In the genomic region with DNA sequence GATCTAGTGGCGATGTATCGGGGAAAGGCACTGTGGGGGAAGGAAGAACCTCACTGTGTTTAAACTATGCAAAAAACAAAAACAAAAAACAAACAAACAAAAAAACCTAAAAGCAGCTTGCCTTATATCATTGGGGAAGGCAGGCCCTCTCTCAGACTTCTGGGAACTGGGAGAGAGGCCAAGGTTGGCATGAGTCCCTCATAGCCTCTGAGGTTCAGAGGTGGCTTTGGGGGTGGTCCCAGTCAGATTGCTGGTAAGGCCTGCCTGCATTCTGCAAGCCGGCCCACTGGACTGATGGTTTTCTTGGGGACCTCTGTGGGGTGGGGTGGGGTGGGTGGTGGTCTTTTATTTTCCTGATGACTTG, we compare ENCODE assay signal across 10 mouse cellular contexts. TPM values are rescaled to one million over a fixed set of nuclear protein-coding genes. Genes with fewer than 3 reads are reported as not detected.
DNase-seq lines count a peak whose midpoint lies in the region; ATAC-seq and TF ChIP-seq lines count a peak whose summit lies in the region.
"Had no signal": no experiment of that assay in that cellular context is flagged by ENCODE, and none has a peak within 500 bp of the region (broad histone marks: within the 10 kb centered on the region; RNA-seq: fewer than 3 reads in every experiment).

No protein-coding gene starts in this region.

- intact Hi-C loops in left cerebral cortex, postnatal 10 days (cut with DNase I): no loop called here

- 44% methylated on average over 3 of the region's 3 CpGs for WGBS in heart, embryonic 15.5 days
- WGBS in forebrain, embryonic 14.5 days: 50% methylated on average over 3 of the region's 3 CpGs
- 20% methylated on average over 3 of the region's 3 CpGs for WGBS in liver, embryonic 14.5 days (ENCODE audit: insufficient replicate concordance)

- H3K27me3 ChIP-seq in heart, embryonic 15.5 days: no peaks in the 10 kb centered on the region
- no peaks in the 10 kb centered on the region for H3K27me3 ChIP-seq in G1E (ENCODE audit: insufficient read depth, low read length)
- no peaks in the 10 kb centered on the region for H3K27me3 ChIP-seq in forebrain, embryonic 14.5 days (replicated peaks; ENCODE audit: control insufficient read depth, insufficient read depth, low read length)
- no peaks in the 10 kb centered on the region for H3K27me3 ChIP-seq in liver, embryonic 14.5 days (ENCODE audit: control insufficient read depth, insufficient read depth, low read length)

- no peaks in the 10 kb centered on the region for H3K9me3 ChIP-seq in heart, embryonic 15.5 days (replicated peaks)
- H3K9me3 ChIP-seq in G1E (replicated peaks): peaks cover 19% of the 10 kb centered on the region
- H3K9me3 ChIP-seq in forebrain, embryonic 14.5 days (replicated peaks; ENCODE audit: control insufficient read depth, low read length): no peaks in the 10 kb centered on the region; the same call in 1 of the 2 replicates
- no peaks in the 10 kb centered on the region for H3K9me3 ChIP-seq in liver, embryonic 14.5 days (ENCODE audit: control insufficient read depth, low read length)

- peak overlapping the region; percentile 31; the same call in 1 of the 2 replicates for H3K9ac ChIP-seq in heart, embryonic 15.5 days
- H3K9ac ChIP-seq in forebrain, embryonic 14.5 days (ENCODE audit: low read length): peak overlapping the region; percentile 69; the same call in 1 of the 2 replicates
- peak overlapping the region; percentile 77 for H3K9ac ChIP-seq in liver, embryonic 14.5 days (replicated peaks)

- ATAC-seq in heart, embryonic 15.5 days (replicated peaks; ENCODE audit: insufficient number of reproducible peaks, insufficient read depth, low FRiP score, low read depth): no peak
- no peak for ATAC-seq in G1E (ENCODE audit: extremely low read depth, insufficient number of reproducible peaks, low FRiP score, poor library complexity, severe bottlenecking)
- ATAC-seq in forebrain, embryonic 14.5 days: 0 out of 2 replicates have a peak, but pooled peaks have one; percentile 6
- ATAC-seq in liver, embryonic 14.5 days (ENCODE audit: insufficient read depth): no peak

- H3K4me1 ChIP-seq in heart, embryonic 15.5 days (replicated peaks): peaks cover 7% of the 10 kb centered on the region
- H3K4me1 ChIP-seq in G1E (ENCODE audit: insufficient read depth, low read depth, low read length): peaks cover 41% of the 10 kb centered on the region
- H3K4me1 ChIP-seq in forebrain, embryonic 14.5 days (ENCODE audit: control insufficient read depth, insufficient read depth, low read length): peaks cover 5% of the 10 kb centered on the region; the same call in 1 of the 2 replicates
- peaks cover 4 to 6% of the 10 kb centered on the region in 2 experiments; a peak in 2 of 4 replicates for H3K4me1 ChIP-seq in liver, embryonic 14.5 days (replicated peaks; ENCODE audit: control insufficient read depth in 2 of 2, insufficient read depth in 2 of 2, low read length in 1 of 2)

- peak overlapping the region; percentile 75; the same call in 1 of the 2 replicates for H3K27ac ChIP-seq in heart, embryonic 15.5 days
- H3K27ac ChIP-seq in forebrain, embryonic 14.5 days (ENCODE audit: low read depth, low read length): 0 out of 2 replicates have a peak overlapping the region, but pooled peaks have one; percentile 46
- H3K27ac ChIP-seq in liver, embryonic 14.5 days: peak overlapping the region; percentile 52

- DNase-seq in heart, postnatal 4 days: no peak
- no peak for DNase-seq in G1E (ENCODE audit: low spot score)
- DNase-seq in forebrain, embryonic 14.5 days (ENCODE audit: low spot score): no peak
- no peak for DNase-seq in liver, embryonic 14.5 days (ENCODE audit: low read depth in 3 of 3, low spot score in 3 of 3)
- no peak for DNase-seq in spleen, postnatal 4 days (ENCODE audit: low spot score in 2 of 2)
- DNase-seq in adrenal gland, adult 8-10 months: no peak
- no peak for DNase-seq in left cerebral cortex, postnatal 10 days (ENCODE audit: extremely low spot score in 1 of 2, low spot score in 2 of 2)
- DNase-seq: cerebellum, adult 2 months had no signal

- H3K36me3 ChIP-seq in heart, embryonic 15.5 days: peaks cover 24% of the 10 kb centered on the region
- H3K36me3 ChIP-seq in G1E (replicated peaks): peaks cover 9% of the 10 kb centered on the region
- H3K36me3 ChIP-seq in forebrain, embryonic 14.5 days (ENCODE audit: control insufficient read depth, insufficient read depth, low read length): 0 out of 2 replicates have a peak, but pooled peaks cover 11% of the 10 kb centered on the region
- no peaks in the 10 kb centered on the region; the same call in 1 of the 2 replicates for H3K36me3 ChIP-seq in liver, embryonic 14.5 days (replicated peaks; ENCODE audit: control insufficient read depth, insufficient read depth, low read depth)

- H3K4me2 ChIP-seq in heart, embryonic 15.5 days: peak overlapping the region; percentile 62
- peak overlapping the region; percentile 72 for H3K4me2 ChIP-seq in forebrain, embryonic 14.5 days (ENCODE audit: low read length)
- peak overlapping the region; percentile 85 for H3K4me2 ChIP-seq in liver, embryonic 14.5 days (ENCODE audit: low read depth)

- no peak for TF ChIP-seq CTCF in G1E (IDR thresholded peaks at IDR 0.05; ENCODE audit: low read depth, low read length)
- TF ChIP-seq CTCF in liver, embryonic 14.5 days (IDR thresholded peaks at IDR 0.05; ENCODE audit: low read depth): no peak

- H3K4me3 ChIP-seq in heart, embryonic 15.5 days: peak overlapping the region; percentile 55
- peak overlapping the region; percentile 75 for H3K4me3 ChIP-seq in G1E (ENCODE audit: low read depth, low read length)
- peak overlapping the region; percentile 42 for H3K4me3 ChIP-seq in forebrain, embryonic 14.5 days (ENCODE audit: low read depth, low read length)
- H3K4me3 ChIP-seq in liver, embryonic 14.5 days (ENCODE audit: insufficient read depth in 1 of 2, low read depth in 2 of 2, low read length in 2 of 2): peak overlapping the region; percentile 69 to 83; a peak in 3 of 4 replicates

- no peak for TF ChIP-seq EP300 in liver, embryonic 14.5 days (IDR thresholded peaks at IDR 0.05; ENCODE audit: low read depth)

RNA-seq across cellular contexts. Expression of a gene that starts 5.7 kb away (rescaled TPM):
- 25.2 and 33.2 TPM in 2 replicates for polyA plus RNA-seq in heart, embryonic 15.5 days (2015; fragmentation: Nextera tagmentation; extraction: Ambion mirVana)
- total RNA-seq in heart, postnatal 4 days (2021): 10 to 100 TPM; 15.1 to 15.4 TPM
- total RNA-seq in G1E (2014; fragmentation: Nextera tagmentation): 17.7 and 22.3 TPM in 2 replicates
- 13.3 and 16.0 TPM in 2 replicates for total RNA-seq in G1E (2017)
- 44.1 and 54.5 TPM in 2 replicates for polyA plus RNA-seq in G1E (2012)
- polyA plus RNA-seq in forebrain, embryonic 14.5 days (2014; fragmentation: Nextera tagmentation; extraction: Ambion mirVana): 18.6 and 21.6 TPM in 2 replicates
- 31.1 and 31.6 TPM in 2 replicates for polyA plus RNA-seq in liver, embryonic 14.5 days (2012; rRNA removed)
- polyA plus RNA-seq in liver, embryonic 14.5 days (2014; fragmentation: Nextera tagmentation; extraction: Ambion mirVana): 29.9 and 37.1 TPM in 2 replicates
- total RNA-seq in adrenal gland, adult 8-10 months (2022): 100 to 1,000 TPM in 2 of 4 experiments, 10 to 100 TPM in 2; 62.6 to 149 (median 97.9) TPM
- 10 to 100 TPM; 18.4 to 19.1 TPM for total RNA-seq in left cerebral cortex, postnatal 10 days (2021)

RNA-seq across cellular contexts. Expression of a gene that starts 14.0 kb away (rescaled TPM):
- polyA plus RNA-seq in heart, embryonic 15.5 days (2015; fragmentation: Nextera tagmentation; extraction: Ambion mirVana): 0.05 TPM in 1 of 2 replicates, not detected in the other
- total RNA-seq in heart, postnatal 4 days (2021): not detected
- total RNA-seq in G1E (2014; fragmentation: Nextera tagmentation): not detected in 2 replicates
- not detected in 2 replicates for total RNA-seq in G1E (2017)
- polyA plus RNA-seq in G1E (2012): 0.02 and 0.04 TPM in 2 replicates
- polyA plus RNA-seq in forebrain, embryonic 14.5 days (2014; fragmentation: Nextera tagmentation; extraction: Ambion mirVana): not detected in 2 replicates
- not detected in 2 replicates for polyA plus RNA-seq in liver, embryonic 14.5 days (2012; rRNA removed)
- not detected in 2 replicates for polyA plus RNA-seq in liver, embryonic 14.5 days (2014; fragmentation: Nextera tagmentation; extraction: Ambion mirVana)
- total RNA-seq in adrenal gland, adult 8-10 months (2022): under 1 TPM in 2 of 4 experiments, not detected in 2; 0.09 to 0.25 TPM
- not detected for total RNA-seq in left cerebral cortex, postnatal 10 days (2021)
- polyA plus RNA-seq: inflammation-experienced regulatory T-cells, adult 6 months had no signal

RNA-seq across cellular contexts. Expression of a gene that starts 36.4 kb away (rescaled TPM):
- not detected in 2 replicates for polyA plus RNA-seq in heart, embryonic 15.5 days (2015; fragmentation: Nextera tagmentation; extraction: Ambion mirVana)
- not detected for total RNA-seq in heart, postnatal 4 days (2021)
- total RNA-seq in G1E (2014; fragmentation: Nextera tagmentation): not detected in 2 replicates
- total RNA-seq in G1E (2017): 0.12 TPM in 1 of 2 replicates, not detected in the other
- polyA plus RNA-seq in G1E (2012): not detected in 2 replicates
- polyA plus RNA-seq in forebrain, embryonic 14.5 days (2014; fragmentation: Nextera tagmentation; extraction: Ambion mirVana): not detected in 2 replicates
- polyA plus RNA-seq in liver, embryonic 14.5 days (2012; rRNA removed): 0.01 TPM in 1 of 2 replicates, not detected in the other
- not detected in 2 replicates for polyA plus RNA-seq in liver, embryonic 14.5 days (2014; fragmentation: Nextera tagmentation; extraction: Ambion mirVana)
- not detected for total RNA-seq in adrenal gland, adult 8-10 months (2022)
- total RNA-seq in left cerebral cortex, postnatal 10 days (2021): not detected
- polyA plus RNA-seq: cerebellum, adult 2 months; inflammation-experienced regulatory T-cells, adult 6 months had no signal
